Mouse (Mus musculus) lung, postnatal 0 days (tissue): ENCODE results near the gene Tmem259.

Source experiments
- CTCF ChIP-seq: IDR thresholded peaks from 2 replicates; pipeline ENCODE4 v1.5.1; 2016; ENCODE audit warnings: antibody characterized with exemption, mild to moderate bottlenecking
- EP300 ChIP-seq: IDR thresholded peaks from 2 replicates; pipeline ENCODE4 v1.6.1; 2016; ENCODE audit warnings: antibody characterized with exemption, mild to moderate bottlenecking, control low read depth

DNA sequence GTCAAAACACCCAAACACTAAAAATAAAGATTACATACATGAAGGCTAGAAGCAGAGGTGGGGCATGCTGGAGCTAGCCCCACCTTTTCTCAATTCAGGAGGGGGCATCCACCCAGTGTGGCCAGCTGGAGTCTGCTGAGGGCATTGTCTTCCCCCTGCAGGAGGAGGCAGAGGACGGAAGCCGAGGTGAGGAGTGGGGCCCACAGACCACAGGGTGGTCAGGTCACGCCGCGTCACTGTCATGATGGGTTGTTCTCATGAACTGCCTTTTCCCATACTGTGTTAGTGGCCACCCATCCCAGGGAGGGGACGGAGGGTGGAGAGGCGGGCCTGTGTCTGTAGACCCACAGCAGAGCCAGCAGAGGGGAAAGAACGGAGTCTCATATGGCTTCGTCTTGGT is 46.1 kb upstream of the Tmem259 start:
- TF ChIP-seq CTCF, result no peak
- TF ChIP-seq EP300, result no peak
